Mouse (Mus musculus) heart, postnatal 0 days (tissue): Measurements from ENCODE around the gene Lrrc66. TPM values are rescaled to one million over a fixed set of nuclear protein-coding genes. Genes with fewer than 3 reads are reported as not detected.

Experiments
- ATAC-seq: fragments of 200-750 bp; cut with Nextera tagmentation; 2 replicates; pipeline ENCODE4 v1.8.0; 2017; ENCODE audit warnings: low read depth, moderate number of reproducible peaks, moderate library complexity; ENCODE audit not compliant: insufficient read depth
- DNase-seq: peaks from one replicate; pipeline ENCODE4 v3.0.0-alpha.2; 2016; ENCODE audit warnings: low spot score
- H3K27ac ChIP-seq: fragments of 300-500 bp; sonication (generic); 2 replicates; pipeline ENCODE4 v1.5.1; 2014; ENCODE audit warnings: low read depth, mild to moderate bottlenecking
- H3K27me3 ChIP-seq: fragments of 300-500 bp; sonication (generic); 2 replicates; pipeline ENCODE4 v1.6.1; 2014; ENCODE audit warnings: low read length, mixed read lengths; ENCODE audit not compliant: control insufficient read depth, insufficient read depth
- H3K36me3 ChIP-seq: fragments of 300-500 bp; sonication (generic); replicated peaks from 2 replicates; pipeline ENCODE4 v1.6.1; 2014; ENCODE audit warnings: low read length, mixed read lengths; ENCODE audit not compliant: control insufficient read depth, insufficient read depth
- H3K4me1 ChIP-seq: fragments of 300-500 bp; sonication (generic); 2 replicates; pipeline ENCODE4 v1.6.1; 2014; ENCODE audit warnings: antibody characterized with exemption; ENCODE audit not compliant: control insufficient read depth, insufficient read depth
- H3K4me2 ChIP-seq: fragments of 300-500 bp; sonication (generic); 2 replicates; pipeline ENCODE4 v1.6.1; 2014; ENCODE audit warnings: low read depth, mild to moderate bottlenecking, low read length, moderate library complexity
- H3K4me3 ChIP-seq: fragments of 300-500 bp; sonication (generic); 2 replicates; pipeline ENCODE4 v1.5.1; 2014; ENCODE audit warnings: low read depth, low read length
- H3K9ac ChIP-seq: fragments of 300-500 bp; sonication (generic); replicated peaks from 2 replicates; pipeline ENCODE4 v1.6.1; 2014; ENCODE audit warnings: low read depth, low read length, mixed read lengths
- H3K9me3 ChIP-seq: fragments of 300-500 bp; sonication (generic); replicated peaks from 2 replicates; pipeline ENCODE4 v1.6.1; 2016; ENCODE audit warnings: low read length; ENCODE audit not compliant: control insufficient read depth
- CTCF ChIP-seq: IDR thresholded peaks from 2 replicates; pipeline ENCODE4 v1.5.1; 2016; ENCODE audit warnings: antibody characterized with exemption, control low read depth, low read depth
- EP300 ChIP-seq: IDR thresholded peaks from 2 replicates; pipeline ENCODE4 v1.6.1; 2016; ENCODE audit warnings: antibody characterized with exemption, low read depth
- WGBS: fragments of 180-500 bp; shearing (Covaris S2); extraction: QIAGEN DNeasy Blood & Tissue Kit; methylation state at CpG from one replicate; pipeline ENCODE4 v1.1.7; 2014; 5-methylcytosine and 5-hydroxymethylcytosine counted together
- polyA plus RNA-seq: library from polyadenylated mRNA; unstranded; fragments of >200 nt; fragmentation: Nextera tagmentation; extraction: Ambion mirVana; gene quantifications from 2 replicates; pipeline ENCODE4 v1.2.1, GENCODE M21; 2015
- total RNA-seq: library from RNA; depleted of rRNA; stranded (reverse); fragments of >200 nt; gene quantifications from 2 replicates; pipeline ENCODE4 v1.2.3, GENCODE M21; 2014; ENCODE audit warnings: low replicate concordance; rRNA removed

Gene Lrrc66
- total and polyA plus RNA-seq, 2 experiments from 2014 or later, result 0.07 TPM; not detected in 1

DNA sequence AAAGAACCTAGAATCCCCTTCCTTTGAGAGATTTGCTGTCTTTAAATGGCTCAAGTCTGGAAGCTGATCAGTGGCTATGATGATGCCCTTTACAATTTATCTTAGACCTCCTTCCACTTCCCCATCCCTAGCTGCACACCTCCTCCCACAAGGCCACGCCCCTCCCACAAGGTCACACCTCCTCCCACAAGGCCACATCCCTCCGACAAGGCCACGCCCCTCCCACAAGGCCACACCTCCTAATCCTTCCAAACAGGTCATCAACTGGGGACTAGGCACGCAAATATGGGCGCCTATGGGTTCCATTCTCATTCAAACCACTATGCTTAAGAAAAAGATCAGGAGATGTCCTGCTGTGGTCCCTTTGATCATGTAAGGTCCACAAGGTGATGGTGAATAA, 63.1 kb downstream of the Lrrc66 start:
- TF ChIP-seq EP300, result no peak
- no peak for TF ChIP-seq CTCF
- Histone ChIP-seq H3K4me2 (no peak overlapping the region), H3K9me3 (no peaks in the 10 kb centered on the region), H3K36me3 (no peaks in the 10 kb centered on the region), H3K9ac (no peak overlapping the region), H3K27ac (no peak overlapping the region), H3K27me3 (no peaks in the 10 kb centered on the region), H3K4me3 (no peak overlapping the region), H3K4me1 (no peaks in the 10 kb centered on the region)
- no peak for ATAC-seq
- WGBS, result 73% methylated on average over 5 of the region's 5 CpGs
- DNase-seq, result no peak

GRCm38 (mm10) chr5:73566892-73567291, 65.4 kb downstream of the Lrrc66 start:
- Histone ChIP-seq H3K9ac (no peak overlapping the region), H3K4me1 (no peaks in the 10 kb centered on the region), H3K36me3 (no peaks in the 10 kb centered on the region), H3K4me3 (no peak overlapping the region), H3K27me3 (no peaks in the 10 kb centered on the region), H3K9me3 (no peaks in the 10 kb centered on the region), H3K4me2 (no peak overlapping the region), H3K27ac (no peak overlapping the region)
- ATAC-seq (no peak), DNase-seq (no peak)
- no peak for TF ChIP-seq CTCF
- TF ChIP-seq EP300, result no peak
- 80% methylated on average over 4 of the region's 4 CpGs for WGBS

DNA sequence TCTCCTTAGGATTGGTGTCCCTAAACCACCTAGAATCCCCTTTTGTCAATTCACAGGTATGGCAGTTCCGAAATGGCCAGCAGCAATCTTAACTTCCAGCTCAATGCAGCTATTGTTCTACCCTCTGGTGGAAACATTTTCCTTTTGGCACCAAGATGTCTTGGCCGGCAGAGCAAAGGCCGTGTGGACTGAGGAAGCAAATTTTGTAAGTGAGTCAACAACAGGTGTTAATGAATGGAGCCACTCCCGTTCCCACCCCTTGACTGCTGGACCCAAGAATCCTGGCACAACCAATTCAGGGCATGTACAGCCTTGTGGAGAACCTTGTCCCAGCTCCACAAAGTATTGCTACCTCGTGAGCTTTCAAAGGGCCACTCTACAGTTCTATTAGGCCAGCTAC, 66.2 kb downstream of the Lrrc66 start:
- DNase-seq (no peak), ATAC-seq (no peak)
- Histone ChIP-seq H3K9ac (no peak overlapping the region), H3K4me3 (no peak overlapping the region), H3K9me3 (no peaks in the 10 kb centered on the region), H3K4me1 (no peaks in the 10 kb centered on the region), H3K27me3 (no peaks in the 10 kb centered on the region), H3K4me2 (no peak overlapping the region), H3K27ac (no peak overlapping the region), H3K36me3 (no peaks in the 10 kb centered on the region)
- WGBS, result 72% methylated on average over 5 of the region's 5 CpGs
- TF ChIP-seq CTCF (no peak), EP300 (no peak)

DNA sequence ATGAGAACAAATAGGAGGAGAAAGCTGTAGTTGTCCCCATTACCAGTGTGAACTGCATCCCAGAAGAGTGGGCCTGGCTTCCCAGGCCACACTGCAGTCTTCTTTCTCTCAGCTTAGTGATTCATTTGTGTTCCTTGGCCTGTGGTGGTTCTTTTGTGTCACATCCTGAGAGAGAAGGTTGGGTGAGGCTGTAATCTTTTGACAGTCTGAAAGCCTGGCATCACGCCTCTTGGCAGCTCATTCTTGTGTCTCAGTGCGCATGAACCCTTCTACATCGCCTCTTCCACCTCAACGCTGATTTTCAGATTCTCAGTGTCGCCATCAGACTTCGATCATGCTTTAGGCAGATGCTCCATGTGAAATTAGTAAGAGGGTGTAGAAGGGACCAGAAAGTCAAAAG, 68.3 kb downstream of the Lrrc66 start:
- H3K4me3 ChIP-seq, result no peak overlapping the region
- H3K27me3 ChIP-seq, result no peaks in the 10 kb centered on the region
- TF ChIP-seq EP300 (no peak), CTCF (no peak)
- no peaks in the 10 kb centered on the region for H3K4me1 ChIP-seq
- DNase-seq (peak; percentile 43), ATAC-seq (no peak)
- peaks cover 3% of the 10 kb centered on the region; the same call in 1 of the 2 replicates for H3K36me3 ChIP-seq
- H3K27ac ChIP-seq, result no peak overlapping the region
- no peak overlapping the region for H3K9ac ChIP-seq
- H3K9me3 ChIP-seq, result no peaks in the 10 kb centered on the region
- no peak overlapping the region for H3K4me2 ChIP-seq
- WGBS, result 84% methylated on average over 6 of the region's 6 CpGs

DNA sequence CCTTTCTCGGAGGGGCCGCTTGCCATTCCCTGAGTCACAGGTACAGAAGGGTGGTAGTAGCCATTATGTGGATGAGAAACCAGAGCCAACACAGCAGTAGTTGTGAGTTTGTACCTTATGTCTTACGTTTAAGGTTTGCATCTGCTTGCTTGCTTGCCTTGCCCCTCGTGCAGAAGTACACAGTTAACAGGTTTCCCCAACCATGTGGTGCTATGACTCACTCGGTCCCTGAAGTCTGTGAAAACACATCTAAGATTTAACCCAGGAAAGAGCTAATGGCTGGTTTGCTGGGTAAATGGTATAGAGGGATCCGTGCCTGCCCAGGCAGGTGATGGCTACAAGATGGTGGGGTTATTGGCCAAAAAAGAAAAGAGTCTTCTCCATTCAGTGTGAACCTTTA, 73.6 kb downstream of the Lrrc66 start:
- no peak overlapping the region for H3K4me2 ChIP-seq
- H3K9me3 ChIP-seq, result no peaks in the 10 kb centered on the region
- no peak overlapping the region for H3K4me3 ChIP-seq
- no peak for TF ChIP-seq EP300
- no peak for TF ChIP-seq CTCF
- H3K4me1 ChIP-seq, result no peaks in the 10 kb centered on the region
- no peak overlapping the region for H3K27ac ChIP-seq
- ATAC-seq, result no peak
- no peak overlapping the region for H3K9ac ChIP-seq
- WGBS, result 88% methylated on average over 6 of the region's 6 CpGs
- H3K36me3 ChIP-seq, result peaks cover 23% of the 10 kb centered on the region
- DNase-seq, result no peak
- no peaks in the 10 kb centered on the region for H3K27me3 ChIP-seq

DNA sequence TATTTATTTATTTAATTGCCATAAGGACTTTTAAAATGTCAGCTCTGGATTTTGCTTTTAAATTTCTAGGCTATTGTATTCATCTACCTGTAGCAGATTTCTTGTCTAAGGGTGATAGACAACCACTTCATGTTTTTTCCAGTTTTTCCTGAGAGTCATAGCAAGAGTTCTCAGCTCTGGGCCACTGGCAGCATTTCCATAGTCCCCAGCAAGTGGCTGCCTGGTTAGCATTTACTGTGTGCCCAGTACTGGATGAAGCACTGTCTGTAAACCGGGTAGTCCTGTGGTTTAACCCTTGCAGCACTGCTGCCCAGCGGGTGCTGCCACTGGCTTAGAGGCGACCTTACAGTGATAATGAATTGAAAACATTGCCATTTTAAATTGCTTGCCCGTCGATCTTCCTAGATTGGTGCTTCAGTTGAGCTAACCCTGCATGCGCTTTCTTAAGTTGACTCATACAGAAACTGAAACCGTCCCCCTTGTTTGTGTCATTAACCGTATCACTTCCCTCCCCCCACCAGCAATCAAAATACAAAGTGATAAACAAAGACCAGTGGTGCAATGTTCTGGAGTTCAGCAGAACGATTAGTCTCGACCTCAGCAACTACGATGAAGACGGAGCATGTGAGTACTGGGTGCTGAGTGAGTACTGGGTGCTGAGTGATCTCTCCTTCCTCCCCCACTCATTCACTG, 75.4 kb downstream of the Lrrc66 start:
- no peaks in the 10 kb centered on the region for H3K4me1 ChIP-seq
- no peak for TF ChIP-seq CTCF
- TF ChIP-seq EP300, result no peak
- H3K9ac ChIP-seq, result no peak overlapping the region
- H3K9me3 ChIP-seq, result no peaks in the 10 kb centered on the region
- no peaks in the 10 kb centered on the region for H3K27me3 ChIP-seq
- peaks cover 34% of the 10 kb centered on the region for H3K36me3 ChIP-seq
- no peak overlapping the region for H3K4me2 ChIP-seq
- no peak overlapping the region for H3K27ac ChIP-seq
- no peak overlapping the region for H3K4me3 ChIP-seq
- 81% methylated on average over 12 of the region's 12 CpGs for WGBS
- DNase-seq (no peak), ATAC-seq (no peak)

Other genes with a start within 250 kb of the Lrrc66 start
- not detected in 2 replicates for gene Cwh43, start 226.5 kb downstream of the Lrrc66 start, total RNA-seq
- gene Cwh43, start 226.5 kb downstream of the Lrrc66 start, polyA plus RNA-seq, result 0.08 TPM in 1 of 2 replicates, not detected in the other
- 5.2 and 5.6 TPM in 2 replicates for gene Dcun1d4, start 151.5 kb downstream of the Lrrc66 start, total RNA-seq
- 9.9 and 10.4 TPM in 2 replicates for gene Dcun1d4, start 151.5 kb downstream of the Lrrc66 start, polyA plus RNA-seq
- 20.8 and 25.2 TPM in 2 replicates for gene Sgcb, start 15.3 kb upstream of the Lrrc66 start, total RNA-seq
- gene Sgcb, start 15.3 kb upstream of the Lrrc66 start, polyA plus RNA-seq, result 46.9 and 49.0 TPM in 2 replicates
- 0.27 and 1.0 TPM in 2 replicates for gene Spata18, start 18.9 kb upstream of the Lrrc66 start, total RNA-seq
- gene Spata18, start 18.9 kb upstream of the Lrrc66 start, polyA plus RNA-seq, result 0.84 and 0.87 TPM in 2 replicates